In genomic region chr11:6558234-6558633, GRCm38 (mm10) we compare ENCODE assay signal across 22 mouse cellular contexts. TPM values are rescaled to one million over a fixed set of nuclear protein-coding genes. Genes with fewer than 3 reads are reported as not detected.
DNase-seq lines count a peak whose midpoint lies in the region; ATAC-seq and TF ChIP-seq lines count a peak whose summit lies in the region.
"Had no signal": no experiment of that assay in that cellular context is flagged by ENCODE, and none has a peak within 500 bp of the region (broad histone marks: within the 10 kb centered on the region; RNA-seq: fewer than 3 reads in every experiment).

No protein-coding gene starts in this region.

- peaks cover 7% of the 10 kb centered on the region for H3K4me1 ChIP-seq in heart, adult 2 months (ENCODE audit: control insufficient read depth, insufficient read depth, low read length)
- peaks cover 22% of the 10 kb centered on the region for H3K4me1 ChIP-seq in heart, embryonic 12.5 days (replicated peaks)
- H3K4me1 ChIP-seq in spleen, adult 2 months (ENCODE audit: control insufficient read depth, insufficient read depth, insufficient read length) = peaks cover 20% of the 10 kb centered on the region; the same call in 1 of the 2 replicates
- H3K4me1 ChIP-seq in forebrain, embryonic 12.5 days = peaks cover 15% of the 10 kb centered on the region
- H3K4me1 ChIP-seq: limb, embryonic 10.5 days had no signal

- H3K4me2 ChIP-seq in heart, embryonic 12.5 days = no peak overlapping the region
- H3K4me2 ChIP-seq in forebrain, embryonic 12.5 days = no peak overlapping the region
- H3K4me2 ChIP-seq: embryonic facial prominence, embryonic 15.5 days; forebrain, embryonic 13.5 days; heart, embryonic 13.5 days; liver, embryonic 15.5 days; midbrain, embryonic 12.5 days had no signal

- no peak overlapping the region for H3K27ac ChIP-seq in heart, adult 2 months
- H3K27ac ChIP-seq in heart, embryonic 12.5 days (ENCODE audit: poor library complexity, severe bottlenecking) = no peak overlapping the region
- H3K27ac ChIP-seq in spleen, adult 2 months (ENCODE audit: insufficient read depth, low read length) = peak overlapping the region; percentile 91
- H3K27ac ChIP-seq in forebrain, embryonic 12.5 days = no peak overlapping the region
- H3K27ac ChIP-seq: embryonic facial prominence, embryonic 15.5 days; forebrain, embryonic 13.5 days; heart, embryonic 13.5 days; hindbrain, embryonic 10.5 days; limb, embryonic 10.5 days; liver, embryonic 15.5 days; macrophage; midbrain, embryonic 12.5 days had no signal

- intact Hi-C loops in heart, adult 2 months (cut with DNase I) = no loop called here

- H3K4me3 ChIP-seq in heart, adult 2 months = no peak overlapping the region
- no peak overlapping the region for H3K4me3 ChIP-seq in heart, embryonic 12.5 days
- no peak overlapping the region for H3K4me3 ChIP-seq in spleen, adult 2 months (ENCODE audit: extremely low read depth, insufficient read depth, insufficient read length)
- H3K4me3 ChIP-seq in forebrain, embryonic 12.5 days (replicated peaks) = no peak overlapping the region
- H3K4me3 ChIP-seq: embryonic facial prominence, embryonic 15.5 days; forebrain, embryonic 13.5 days; heart, embryonic 13.5 days; hindbrain, embryonic 10.5 days; limb, embryonic 10.5 days; liver, embryonic 15.5 days; midbrain, embryonic 12.5 days; myocyte had no signal

- ATAC-seq in heart, embryonic 12.5 days (ENCODE audit: insufficient number of reproducible peaks, low FRiP score) = no peak
- no peak for ATAC-seq in forebrain, embryonic 12.5 days (ENCODE audit: low FRiP score)
- ATAC-seq: forebrain, embryonic 13.5 days; inflammation-experienced regulatory T-cells, adult 6 months had no signal

- DNase-seq in heart, adult 2 months = no peak
- no peak for DNase-seq in spleen, adult 2 months (ENCODE audit: low read depth in 1 of 2, low spot score in 2 of 2)
- no peak for DNase-seq in spleen, adult 12 weeks (ENCODE audit: low spot score)
- DNase-seq in R1 (ENCODE audit: low read depth, low spot score) = peak; percentile 67
- no peak for DNase-seq in right cerebral cortex, adult 2 months (ENCODE audit: low spot score in 2 of 2)
- no peak for DNase-seq in left cerebral cortex, adult 9 months (ENCODE audit: low spot score in 2 of 2)
- DNase-seq: adrenal gland, adult 8-10 months; cerebellum, adult 8-10 months; kidney, postnatal 25 days; right cerebral cortex, adult 18-20 months had no signal

- H3K27me3 ChIP-seq in heart, adult 2 months (ENCODE audit: control insufficient read depth, insufficient read depth, low read length) = no peaks in the 10 kb centered on the region
- no peaks in the 10 kb centered on the region for H3K27me3 ChIP-seq in heart, embryonic 12.5 days (replicated peaks)
- no peaks in the 10 kb centered on the region for H3K27me3 ChIP-seq in spleen, adult 2 months (ENCODE audit: control insufficient read depth, insufficient read depth, low read length)
- no peaks in the 10 kb centered on the region for H3K27me3 ChIP-seq in forebrain, embryonic 12.5 days
- H3K27me3 ChIP-seq: embryonic facial prominence, embryonic 15.5 days; forebrain, embryonic 13.5 days; heart, embryonic 13.5 days; liver, embryonic 15.5 days; midbrain, embryonic 12.5 days had no signal

- H3K9ac ChIP-seq in heart, adult 2 months (ENCODE audit: low read depth, low read length) = no peak overlapping the region
- no peak overlapping the region for H3K9ac ChIP-seq in heart, embryonic 12.5 days
- H3K9ac ChIP-seq in forebrain, embryonic 12.5 days = no peak overlapping the region
- H3K9ac ChIP-seq: embryonic facial prominence, embryonic 15.5 days; forebrain, embryonic 13.5 days; liver, embryonic 15.5 days; midbrain, embryonic 12.5 days had no signal

- H3K36me3 ChIP-seq in heart, adult 2 months (ENCODE audit: control insufficient read depth, insufficient read depth, low read length) = no peaks in the 10 kb centered on the region; the same call in 1 of the 2 replicates
- H3K36me3 ChIP-seq in heart, embryonic 12.5 days = peaks cover 19% of the 10 kb centered on the region
- H3K36me3 ChIP-seq in spleen, adult 2 months (ENCODE audit: control insufficient read depth, insufficient read depth, low read length) = peaks cover 2% of the 10 kb centered on the region; the same call in 1 of the 2 replicates
- peaks cover 16% of the 10 kb centered on the region for H3K36me3 ChIP-seq in forebrain, embryonic 12.5 days (replicated peaks)

- 0 out of 2 replicates have a peak, but pooled peaks have one; percentile 11 for TF ChIP-seq CTCF in heart, adult 2 months (IDR thresholded peaks at IDR 0.05)
- no peak for TF ChIP-seq CTCF in spleen, adult 2 months (IDR thresholded peaks at IDR 0.05; ENCODE audit: extremely low read depth, insufficient read depth, insufficient read length, insufficient replicate concordance)

- H3K79me2 ChIP-seq in heart, adult 2 months (replicated peaks; ENCODE audit: control insufficient read depth, insufficient read depth, low read length) = peaks cover 2% of the 10 kb centered on the region

- no peaks in the 10 kb centered on the region for H3K9me3 ChIP-seq in heart, embryonic 12.5 days (replicated peaks)
- no peaks in the 10 kb centered on the region for H3K9me3 ChIP-seq in forebrain, embryonic 12.5 days
- H3K9me3 ChIP-seq: embryonic facial prominence, embryonic 15.5 days; forebrain, embryonic 13.5 days; heart, embryonic 13.5 days; hindbrain, embryonic 10.5 days; limb, embryonic 10.5 days; liver, embryonic 15.5 days; midbrain, embryonic 12.5 days had no signal

- TF ChIP-seq EP300 in heart, adult 2 months (IDR thresholded peaks at IDR 0.05; ENCODE audit: insufficient read depth, low read depth, low read length) = no peak

- 75% methylated on average over 3 of the region's 3 CpGs for WGBS in heart, adult 2 months
- 65% methylated on average over 3 of the region's 3 CpGs for WGBS in heart, embryonic 12.5 days
- 54% methylated on average over 3 of the region's 3 CpGs for WGBS in spleen, adult 2 months
- WGBS in forebrain, embryonic 12.5 days = 89% methylated on average over 3 of the region's 3 CpGs

- no peak for TF ChIP-seq POLR2A in heart, adult 2 months (IDR thresholded peaks at IDR 0.05; ENCODE audit: insufficient read depth, low read depth, low read length)
- no peak for TF ChIP-seq POLR2A in spleen, adult 2 months (IDR thresholded peaks at IDR 0.05; ENCODE audit: low read depth, low read length)

RNA-seq across cellular contexts. Expression of gene Ccm2, which starts 11.5 kb away (rescaled TPM):
- total RNA-seq in heart, adult 2 months (2021) = 10 to 100 TPM; 25.6 to 28.5 TPM
- 47.8 and 54.1 TPM in 2 replicates for polyA plus RNA-seq in heart, adult 2 months (2012; rRNA removed)
- 61.2 and 64.1 TPM in 2 replicates for polyA plus RNA-seq in heart, embryonic 12.5 days (2016; fragmentation: Nextera tagmentation; extraction: Ambion mirVana)
- 233 and 234 TPM in 2 replicates for polyA plus RNA-seq in spleen, adult 2 months (2012; rRNA removed)
- 89.9 and 90.7 TPM in 2 replicates for polyA plus RNA-seq in forebrain, embryonic 12.5 days (2016; fragmentation: Nextera tagmentation; extraction: Ambion mirVana)

RNA-seq across cellular contexts. Expression of gene Myo1g, which starts 37.5 kb away (rescaled TPM):
- total RNA-seq in heart, adult 2 months (2021) = 1 to 10 TPM; 1.4 TPM
- 4.1 and 7.2 TPM in 2 replicates for polyA plus RNA-seq in heart, adult 2 months (2012; rRNA removed)
- 0.23 and 0.60 TPM in 2 replicates for polyA plus RNA-seq in heart, embryonic 12.5 days (2016; fragmentation: Nextera tagmentation; extraction: Ambion mirVana)
- 187 and 218 TPM in 2 replicates for polyA plus RNA-seq in spleen, adult 2 months (2012; rRNA removed)
- 0.31 and 0.63 TPM in 2 replicates for polyA plus RNA-seq in forebrain, embryonic 12.5 days (2016; fragmentation: Nextera tagmentation; extraction: Ambion mirVana)

RNA-seq across cellular contexts. Expression of gene Nacad, which starts 47.6 kb away (rescaled TPM):
- under 1 TPM; 0.23 to 0.52 TPM for total RNA-seq in heart, adult 2 months (2021)
- 0.67 and 1.4 TPM in 2 replicates for polyA plus RNA-seq in heart, adult 2 months (2012; rRNA removed)
- polyA plus RNA-seq in heart, embryonic 12.5 days (2016; fragmentation: Nextera tagmentation; extraction: Ambion mirVana) = 0.60 and 2.0 TPM in 2 replicates
- 0.37 and 0.60 TPM in 2 replicates for polyA plus RNA-seq in spleen, adult 2 months (2012; rRNA removed)
- 56.3 and 63.2 TPM in 2 replicates for polyA plus RNA-seq in forebrain, embryonic 12.5 days (2016; fragmentation: Nextera tagmentation; extraction: Ambion mirVana)
- polyA plus RNA-seq: inflammation-experienced regulatory T-cells, adult 6 months; macrophage had no signal

Comparison
In these comparisons a context has a peak if more than half of its experiments do, and no peak if none do; other contexts are left out.
1. RNA of gene Myo1g, which starts 37.5 kb away (polyA plus RNA-seq): 187 to 218 TPM in spleen, adult 2 months; 4.1 to 7.2 TPM in heart, adult 2 months, 0.31 to 0.63 TPM in forebrain, embryonic 12.5 days and 0.23 to 0.60 TPM in heart, embryonic 12.5 days; every median in the first group is over 10 times any median in the second.
2. RNA of gene Nacad, which starts 47.6 kb away (polyA plus RNA-seq): 56.3 to 63.2 TPM in forebrain, embryonic 12.5 days; 0.60 to 2.0 TPM in heart, embryonic 12.5 days, 0.67 to 1.4 TPM in heart, adult 2 months and 0.37 to 0.60 TPM in spleen, adult 2 months; every median in the first group is over 10 times any median in the second.